Mouse (Mus musculus): ENCODE results near the gene Rab20. TPM values are rescaled to one million over a fixed set of nuclear protein-coding genes. Genes with fewer than 3 reads are reported as not detected.

Rab20 gene
- polyA plus RNA-seq, 1 experiment: 15.0 TPM

- Histone ChIP-seq H3K4me3 (ENCODE audit: control insufficient read depth, insufficient read depth, low read length) (no peak overlapping the region), H3K4me1 (replicated peaks; ENCODE audit: control insufficient read depth, insufficient read depth, low read length) (no peaks in the 10 kb centered on the region), H3K27me3 (ENCODE audit: control insufficient read depth, insufficient read depth, low read length) (no peaks in the 10 kb centered on the region), H3K36me3 (ENCODE audit: control insufficient read depth, insufficient read depth, low read length) (no peaks in the 10 kb centered on the region), H3K27ac (ENCODE audit: control insufficient read depth, insufficient read depth, low read length) (no peak overlapping the region)
- TF ChIP-seq CTCF (IDR thresholded peaks at IDR 0.05; ENCODE audit: borderline replicate concordance, control insufficient read depth, extremely low read depth, insufficient read depth, low read length, poor library complexity) (no peak), POLR2A (IDR thresholded peaks at IDR 0.05; ENCODE audit: control insufficient read depth, extremely low read depth, insufficient read depth, low read length, poor library complexity) (no peak)
- no peak for DNase-seq
- WGBS: 93% methylated on average over 12 of the region's 12 CpGs
These were observed 66.9 kb downstream of the Rab20 start for GRCm38 (mm10) chr8:11411504-11412124.

- no peak overlapping the region for H3K27ac ChIP-seq (ENCODE audit: control insufficient read depth, insufficient read depth, low read length)
- no peak overlapping the region for H3K4me3 ChIP-seq (ENCODE audit: control insufficient read depth, insufficient read depth, low read length)
- no peaks in the 10 kb centered on the region for H3K36me3 ChIP-seq (ENCODE audit: control insufficient read depth, insufficient read depth, low read length)
- 91% methylated on average over 13 of the region's 13 CpGs for WGBS
- TF ChIP-seq POLR2A (IDR thresholded peaks at IDR 0.05; ENCODE audit: control insufficient read depth, extremely low read depth, insufficient read depth, low read length, poor library complexity) (no peak), CTCF (IDR thresholded peaks at IDR 0.05; ENCODE audit: borderline replicate concordance, control insufficient read depth, extremely low read depth, insufficient read depth, low read length, poor library complexity) (no peak)
- H3K4me1 ChIP-seq (replicated peaks; ENCODE audit: control insufficient read depth, insufficient read depth, low read length): no peaks in the 10 kb centered on the region
- no peak for DNase-seq
- no peaks in the 10 kb centered on the region for H3K27me3 ChIP-seq (ENCODE audit: control insufficient read depth, insufficient read depth, low read length)
These were observed 72.6 kb downstream of the Rab20 start for GRCm38 (mm10) chr8:11405722-11406481.

GRCm38 (mm10) chr8:11404614-11405013 lies 73.9 kb downstream of the Rab20 start:
- no peak for TF ChIP-seq CTCF (IDR thresholded peaks at IDR 0.05; ENCODE audit: borderline replicate concordance, control insufficient read depth, extremely low read depth, insufficient read depth, low read length, poor library complexity)
- TF ChIP-seq POLR2A (IDR thresholded peaks at IDR 0.05; ENCODE audit: control insufficient read depth, extremely low read depth, insufficient read depth, low read length, poor library complexity): no peak
- Histone ChIP-seq H3K36me3 (ENCODE audit: control insufficient read depth, insufficient read depth, low read length) (no peaks in the 10 kb centered on the region), H3K4me1 (replicated peaks; ENCODE audit: control insufficient read depth, insufficient read depth, low read length) (no peaks in the 10 kb centered on the region), H3K27me3 (ENCODE audit: control insufficient read depth, insufficient read depth, low read length) (no peaks in the 10 kb centered on the region), H3K4me3 (ENCODE audit: control insufficient read depth, insufficient read depth, low read length) (no peak overlapping the region), H3K27ac (ENCODE audit: control insufficient read depth, insufficient read depth, low read length) (no peak overlapping the region)
- WGBS: 89% methylated on average over 4 of the region's 4 CpGs
- DNase-seq: no peak

- H3K27ac ChIP-seq (ENCODE audit: control insufficient read depth, insufficient read depth, low read length): no peak overlapping the region
These were observed 74.7 kb downstream of the Rab20 start for GRCm38 (mm10) chr8:11403813-11404212.

More at GRCm38 (mm10) chr8:11403813-11404212, 74.7 kb downstream of the Rab20 start:
- TF ChIP-seq CTCF (IDR thresholded peaks at IDR 0.05; ENCODE audit: borderline replicate concordance, control insufficient read depth, extremely low read depth, insufficient read depth, low read length, poor library complexity): no peak
- H3K36me3 ChIP-seq (ENCODE audit: control insufficient read depth, insufficient read depth, low read length): no peaks in the 10 kb centered on the region
- no peaks in the 10 kb centered on the region for H3K27me3 ChIP-seq (ENCODE audit: control insufficient read depth, insufficient read depth, low read length)
- WGBS: 95% methylated on average over 9 of the region's 9 CpGs
- no peaks in the 10 kb centered on the region for H3K4me1 ChIP-seq (replicated peaks; ENCODE audit: control insufficient read depth, insufficient read depth, low read length)
- no peak for DNase-seq
- H3K4me3 ChIP-seq (ENCODE audit: control insufficient read depth, insufficient read depth, low read length): no peak overlapping the region

Other genes starting within 250 kb of the Rab20 start
- 21.8 and 25.7 TPM in 2 replicates for gene Col4a2, start 165.9 kb downstream of the Rab20 start, polyA plus RNA-seq (2012; rRNA removed)
- 78.3 and 95.1 TPM in 2 replicates for gene Col4a1, start 165.9 kb downstream of the Rab20 start, polyA plus RNA-seq (2012; rRNA removed)
- 162 and 168 TPM in 2 replicates for gene Naxd, start 18.8 kb upstream of the Rab20 start, polyA plus RNA-seq (2012; rRNA removed)
- gene Cars2, start 72.1 kb upstream of the Rab20 start, polyA plus RNA-seq (2012; rRNA removed): 84.8 and 90.5 TPM in 2 replicates
- 46.3 and 47.2 TPM in 2 replicates for gene Ing1, start 76.9 kb upstream of the Rab20 start, polyA plus RNA-seq (2012; rRNA removed)
- gene Ankrd10, start 157.0 kb upstream of the Rab20 start, polyA plus RNA-seq (2012; rRNA removed): 211 and 214 TPM in 2 replicates
- not detected in 2 replicates for gene 1700016D06Rik, start 222.4 kb upstream of the Rab20 start, polyA plus RNA-seq (2012; rRNA removed)
- 36.1 and 36.6 TPM in 2 replicates for gene Arhgef7, start 249.0 kb upstream of the Rab20 start, polyA plus RNA-seq (2012; rRNA removed)